Mouse (Mus musculus) G1E-ER4 (cell line): ENCODE measurements around the gene Ppm1k. TPM values are rescaled to one million over a fixed set of nuclear protein-coding genes. Genes with fewer than 3 reads are reported as not detected.

Source experiments
- GATA1 ChIP-seq: IDR thresholded peaks from one replicate; pipeline ENCODE4 v1.8.0; 2012; ENCODE audit warnings: low read length, inconsistent platforms
- polyA plus RNA-seq: library from polyadenylated mRNA; stranded (reverse); fragments of >175 nt; gene quantifications from 2 replicates; pipeline ENCODE4 v1.2.3, GENCODE M21; 2012

The Ppm1k gene
- polyA plus RNA-seq = not detected in 2 replicates

- no peak for TF ChIP-seq GATA1
Measured at GRCm38 (mm10) chr6:57535386-57535936, at the start of gene Ppm1k. TSS of gene Ppm1k (minus strand) at chr6:57535468.

- no peak for TF ChIP-seq GATA1
Measured at GRCm38 (mm10) chr6:57582356-57582755, 47.1 kb upstream of the Ppm1k start.

GRCm38 (mm10) chr6:57581595-57581994, 46.3 kb upstream of the Ppm1k start:
- no peak for TF ChIP-seq GATA1

- TF ChIP-seq GATA1 = no peak
Measured at GRCm38 (mm10) chr6:57580881-57581548, 45.7 kb upstream of the Ppm1k start, which contains the start of gene Herc6. TSS of gene Herc6 (plus strand) at chr6:57581000.

DNA sequence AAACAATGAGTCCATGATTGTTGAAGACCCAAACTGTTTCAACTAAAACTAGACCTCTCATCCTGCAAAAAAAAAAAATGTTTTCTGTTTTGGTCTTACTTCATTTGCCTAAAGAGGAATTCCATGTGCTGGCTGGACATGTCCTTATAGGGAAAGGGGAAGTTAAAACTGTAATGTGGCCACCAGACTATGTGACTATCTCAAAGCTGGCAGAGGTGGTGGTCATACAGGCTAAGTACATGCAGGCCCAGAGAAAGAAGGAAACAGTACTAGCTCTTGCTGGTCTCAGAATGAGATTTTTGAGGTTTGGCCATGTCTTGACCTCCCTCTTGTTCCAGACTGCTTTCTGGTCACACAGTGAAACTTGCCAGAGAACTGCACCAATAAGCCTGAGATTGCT, 36.3 kb upstream of the Ppm1k start:
- TF ChIP-seq GATA1 = no peak

GRCm38 (mm10) chr6:57570170-57570974, 35.1 kb upstream of the Ppm1k start:
- no peak for TF ChIP-seq GATA1

- TF ChIP-seq GATA1 = no peak
Measured at GRCm38 (mm10) chr6:57567630-57568029, 32.4 kb upstream of the Ppm1k start.

GRCm38 (mm10) chr6:57565452-57565851, 30.2 kb upstream of the Ppm1k start:
- TF ChIP-seq GATA1 = no peak

DNA sequence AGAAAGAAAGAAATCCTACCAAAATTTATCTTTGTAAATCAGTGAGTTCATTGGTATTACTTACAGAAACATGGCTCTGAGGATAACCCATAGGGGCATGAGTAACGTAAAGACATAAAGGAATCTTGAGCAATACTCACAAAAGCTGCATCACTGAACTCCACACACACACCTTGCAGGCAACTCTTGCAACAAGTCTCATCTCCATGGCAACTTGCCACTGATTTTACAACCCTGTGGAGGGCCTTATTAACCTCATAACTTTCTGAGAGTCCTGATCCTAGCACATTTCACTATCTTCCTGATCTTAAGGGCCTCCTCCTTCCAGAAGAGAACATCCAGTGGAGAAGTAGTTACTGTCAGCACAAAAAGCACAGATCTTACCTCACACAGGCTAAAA, 28.2 kb upstream of the Ppm1k start:
- no peak for TF ChIP-seq GATA1

GRCm38 (mm10) chr6:57557796-57558317, 22.6 kb upstream of the Ppm1k start:
- TF ChIP-seq GATA1 = no peak

DNA sequence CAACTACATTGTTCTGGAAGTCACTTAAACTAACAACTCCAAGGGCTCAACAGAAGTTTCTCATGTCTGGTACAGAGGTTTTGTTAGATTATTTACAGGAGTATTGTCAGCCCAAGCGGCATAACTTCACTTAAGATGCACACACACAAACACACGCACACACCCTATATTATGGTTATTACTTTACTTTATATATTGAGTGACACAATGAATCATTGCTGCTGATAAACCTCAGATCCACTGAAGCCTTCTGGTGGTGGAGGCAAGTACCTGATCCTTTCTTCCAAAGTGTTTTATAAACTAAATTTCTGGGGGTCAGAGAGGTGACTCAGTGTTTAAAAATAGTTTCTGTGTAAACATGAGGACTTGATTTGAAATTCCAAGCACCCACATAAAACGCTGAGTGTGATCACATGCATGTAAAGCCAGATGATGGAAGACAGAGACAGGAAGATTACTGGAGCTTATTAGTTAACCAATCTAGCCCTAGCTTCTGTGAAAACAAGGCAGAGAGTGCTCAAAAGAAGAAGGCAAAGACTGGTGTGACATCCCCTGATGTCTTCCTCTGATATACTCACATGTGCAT, 16.0 kb upstream of the Ppm1k start:
- TF ChIP-seq GATA1 = no peak

DNA sequence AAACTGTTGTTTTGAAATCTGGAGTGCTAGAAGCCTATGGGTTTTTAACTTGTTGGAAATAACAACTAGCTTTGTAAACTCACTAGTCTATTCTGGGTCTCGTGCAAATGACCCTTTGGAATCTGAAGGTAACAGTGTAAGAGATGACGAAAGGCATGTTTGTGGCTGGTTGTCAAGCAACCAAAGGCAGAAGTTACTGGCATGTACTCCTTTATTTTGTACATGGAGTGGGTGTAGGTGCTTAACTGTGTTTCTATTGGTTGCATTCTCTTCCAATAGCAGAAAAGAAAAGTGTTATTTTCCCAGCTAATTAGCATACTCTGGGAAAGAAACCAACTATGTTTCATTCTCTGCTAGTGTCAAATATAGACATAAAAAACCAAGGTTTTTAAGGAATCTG, 9.6 kb upstream of the Ppm1k start:
- TF ChIP-seq GATA1 = no peak

DNA sequence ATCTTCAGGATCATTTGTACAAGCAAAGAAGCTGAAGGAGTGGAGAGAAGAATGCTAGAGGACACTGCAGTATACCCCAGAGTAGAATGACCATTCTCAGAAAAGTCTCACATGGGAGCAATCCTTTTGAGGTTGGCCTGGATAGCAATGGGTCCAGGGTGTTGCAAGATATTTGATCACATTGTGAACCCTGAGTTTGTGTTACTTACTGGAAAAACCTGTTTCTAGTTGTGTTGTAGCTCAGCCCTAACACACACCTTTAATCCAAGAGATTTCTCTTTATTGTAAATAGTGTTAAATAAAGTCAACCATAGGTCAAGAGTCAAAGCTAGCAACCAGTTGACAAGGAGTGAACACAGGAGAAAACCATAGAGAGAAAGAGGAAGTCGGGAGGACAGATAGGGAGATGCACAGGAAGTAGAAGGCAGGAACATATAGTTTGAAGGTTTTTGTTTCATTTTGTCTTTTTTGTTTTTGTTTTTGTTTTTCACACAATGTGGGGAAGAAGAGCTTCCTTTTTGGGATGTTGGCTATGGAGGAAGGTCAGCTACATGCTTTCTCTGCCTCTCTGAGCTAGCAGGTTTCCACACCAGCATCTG, 6.6 kb upstream of the Ppm1k start:
- no peak for TF ChIP-seq GATA1

GRCm38 (mm10) chr6:57540950-57541498, 5.8 kb upstream of the Ppm1k start:
- TF ChIP-seq GATA1 = no peak

DNA sequence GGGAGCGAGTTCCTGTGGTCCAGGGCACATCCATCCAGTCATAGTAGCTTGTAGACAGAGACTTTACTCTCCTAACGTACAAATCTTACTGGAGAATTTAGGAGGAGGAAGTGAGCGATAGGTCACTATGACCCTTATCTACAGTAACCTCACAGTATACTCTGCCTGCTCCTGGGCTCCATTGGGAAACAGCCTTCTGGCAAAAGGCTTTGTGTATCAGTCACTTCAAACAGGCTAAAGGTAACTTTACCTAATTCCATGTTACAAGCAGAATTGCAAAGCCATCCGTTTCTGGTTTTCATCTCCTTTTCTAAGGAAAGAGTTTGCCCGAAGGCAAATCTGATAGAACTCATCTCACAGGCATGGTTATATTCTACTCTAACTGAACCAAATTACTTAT, 2.6 kb upstream of the Ppm1k start:
- no peak for TF ChIP-seq GATA1
